Mouse (Mus musculus): ENCODE data around the gene Zfp128.

DNA sequence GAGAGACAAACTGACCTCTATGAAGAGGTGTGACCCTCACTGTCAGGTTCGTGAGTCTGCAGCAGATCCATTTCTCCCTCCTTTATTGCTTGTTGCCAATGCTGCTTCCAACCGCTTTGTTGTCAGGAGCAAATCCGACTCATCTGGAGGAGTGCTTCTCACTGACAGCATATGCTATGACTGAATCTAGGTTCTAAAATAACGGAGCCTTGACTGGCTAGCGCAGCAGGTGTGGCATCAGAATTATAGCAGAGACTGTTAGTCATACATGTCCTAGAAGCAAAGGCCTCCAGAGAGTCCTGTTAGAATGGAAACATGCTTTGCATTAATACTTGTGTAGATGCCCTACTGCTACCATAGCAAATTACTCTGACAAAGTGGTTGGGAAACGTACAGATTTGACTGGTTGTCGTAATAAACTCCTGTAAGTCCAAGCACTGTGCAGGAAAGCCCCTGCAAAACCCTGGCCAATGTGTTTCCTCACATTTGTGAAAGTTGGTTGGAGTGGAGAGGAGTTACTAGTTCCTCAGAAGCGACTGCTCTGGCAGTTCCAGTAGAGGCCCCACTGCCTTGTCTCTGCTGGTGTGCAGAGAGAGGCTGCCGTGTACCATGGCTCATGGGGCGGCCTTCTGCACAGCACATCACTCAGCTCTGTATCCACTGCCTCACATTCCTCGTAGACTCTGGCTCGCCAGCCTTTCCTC lies 5.7 kb downstream of the Zfp128 start:
- TF ChIP-seq CTCF (IDR thresholded peaks at IDR 0.05; ENCODE audit: extremely low read depth, insufficient read depth, low read length) (no peak), POLR2A (IDR thresholded peaks at IDR 0.05; ENCODE audit: extremely low read depth, insufficient read depth, low read length) (no peak)
